Mouse (Mus musculus) heart, postnatal 36 days (tissue): Measurements from ENCODE around the gene Fblim1. TPM values are rescaled to one million over a fixed set of nuclear protein-coding genes. Genes with fewer than 3 reads are reported as not detected.
A peak's percentile ranks its signal among the peaks of the same experiment; 100 is the strongest.

Experiments used
- DNase-seq, 2 experiments: peaks; one replicate each; pipeline ENCODE4 v3.0.0; 2021 to 2022
- intact Hi-C: fragments of 180-260 bp; cut with DNase I; formaldehyde crosslinking; loops from one replicate; pipeline ENCODE4 v1.15.1; 2025
- total RNA-seq, 2 experiments: library from RNA; stranded (reverse); gene quantifications; 2 replicates each; pipeline ENCODE4 v1.2.3; 2021

The Fblim1 gene
- total RNA-seq, 2 experiments from 2014 or later = 231 to 294 TPM

DNA sequence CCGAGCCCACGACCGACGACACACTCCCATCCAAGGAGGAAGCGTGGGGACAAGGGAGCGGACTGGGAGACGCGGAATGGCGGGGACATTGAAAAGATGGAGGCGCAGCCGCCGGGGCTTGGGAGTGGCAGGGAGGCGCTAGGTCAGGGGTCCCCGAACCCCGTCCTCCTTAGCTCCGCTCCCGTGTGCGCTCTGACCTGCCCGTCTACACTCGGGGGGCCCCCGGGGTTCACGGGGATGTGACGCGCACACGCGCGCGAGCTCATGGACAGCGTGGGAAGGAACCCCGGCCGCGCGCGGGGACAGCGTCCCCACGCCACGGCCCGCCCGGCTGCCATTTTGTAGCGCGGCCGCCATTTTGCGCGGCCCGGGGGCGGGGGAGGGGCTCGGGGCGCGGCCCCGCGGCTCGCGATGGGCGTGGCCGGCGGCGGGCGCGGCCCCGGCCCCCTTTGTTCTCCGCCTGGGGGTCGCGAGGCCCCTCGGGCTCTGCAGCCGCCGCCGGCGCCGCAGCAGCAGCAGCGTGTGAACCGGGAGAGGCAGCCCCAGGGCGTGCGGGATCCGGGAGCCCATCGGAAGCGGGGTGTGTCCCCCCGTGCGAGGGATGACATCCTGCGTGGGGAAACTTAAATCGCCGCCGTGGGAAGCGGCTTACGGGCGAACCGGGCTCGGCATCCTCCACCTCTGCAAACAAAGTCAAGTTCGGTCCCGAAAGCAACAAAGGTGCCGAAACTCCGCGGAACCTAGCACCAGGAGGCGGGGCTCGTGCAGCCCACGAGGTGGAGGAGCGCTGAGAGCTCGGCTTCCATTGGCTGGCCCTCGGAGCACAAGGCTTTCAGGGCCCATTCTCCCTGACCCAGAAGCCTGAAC is 59.3 kb downstream of the Fblim1 start:
- intact Hi-C loops = loop anchor here (1.0 kb wide), 1 partner anchor 13 kb away; no protein-coding TSS in a partner anchor

DNA sequence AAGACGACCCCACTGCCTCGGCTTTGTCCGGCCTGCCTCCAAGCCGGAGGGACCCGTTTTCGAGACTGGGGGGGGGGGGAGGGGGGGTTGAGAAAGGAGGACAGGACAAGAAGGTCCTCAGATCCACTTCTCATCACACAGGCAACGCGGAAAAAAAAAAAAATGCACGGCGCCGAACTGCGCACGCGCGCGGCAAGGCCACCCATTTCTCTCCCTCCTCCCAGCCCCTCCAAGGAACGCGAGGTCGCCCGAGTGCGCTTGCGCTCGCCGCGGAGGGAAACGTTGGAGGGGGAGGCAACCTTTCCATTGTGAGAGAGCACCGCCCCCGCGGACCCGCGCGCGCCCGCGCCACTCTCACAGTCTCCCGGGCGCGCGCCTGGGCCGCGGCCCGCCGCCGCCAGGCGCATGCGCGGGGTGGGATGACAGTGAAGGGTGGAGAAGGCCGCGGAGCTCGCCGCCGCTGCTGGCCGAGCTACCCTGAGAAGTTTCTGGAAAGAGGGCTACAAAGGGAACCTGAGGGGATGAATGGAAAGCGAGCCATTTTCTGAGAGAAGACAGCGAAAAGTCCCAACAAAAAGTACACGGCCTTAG is 60.1 kb downstream of the Fblim1 start:
- peak; percentile 98 for DNase-seq
- intact Hi-C loops = loop anchor here (1.0 kb wide), 1 partner anchor 13 kb away; no protein-coding TSS in a partner anchor

More for the DNA sequence above, 59.3 kb downstream of the Fblim1 start:
- DNase-seq = peak; percentile 80 to 86

DNA sequence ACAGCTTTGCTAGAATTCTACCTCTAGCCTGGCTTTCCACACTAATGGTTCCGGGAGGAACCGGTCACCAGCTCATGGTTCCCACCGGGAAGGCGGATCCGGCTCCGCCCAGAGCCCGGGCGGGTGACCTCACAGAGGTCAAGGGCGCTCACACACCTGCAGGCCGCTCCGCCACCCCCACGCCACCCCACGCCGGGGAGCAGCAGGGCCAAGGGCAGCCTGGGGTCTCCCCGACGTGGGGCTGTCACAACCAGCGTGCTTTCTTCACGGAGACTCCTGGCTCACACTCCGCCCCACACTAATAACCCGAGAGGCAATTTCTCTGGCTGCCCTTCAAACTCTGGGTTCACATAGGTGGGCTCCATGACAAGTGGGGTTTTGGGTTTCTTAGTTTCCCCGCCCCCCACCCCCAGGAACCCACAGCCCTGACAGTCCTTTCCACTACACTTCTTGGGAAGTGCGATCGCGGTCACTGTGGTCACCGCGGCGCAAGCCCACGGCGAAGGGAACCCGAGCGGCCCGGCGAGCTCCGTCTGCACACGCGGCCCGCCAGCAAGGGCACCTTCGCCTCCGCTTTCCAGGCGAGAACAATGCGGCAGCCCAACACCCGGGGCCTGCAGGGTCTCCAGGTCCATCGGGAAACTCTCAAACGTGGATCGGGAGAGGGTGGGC is 60.7 kb downstream of the Fblim1 start:
- intact Hi-C loops = no loop called here
- peak; percentile 77 to 82 for DNase-seq

DNA sequence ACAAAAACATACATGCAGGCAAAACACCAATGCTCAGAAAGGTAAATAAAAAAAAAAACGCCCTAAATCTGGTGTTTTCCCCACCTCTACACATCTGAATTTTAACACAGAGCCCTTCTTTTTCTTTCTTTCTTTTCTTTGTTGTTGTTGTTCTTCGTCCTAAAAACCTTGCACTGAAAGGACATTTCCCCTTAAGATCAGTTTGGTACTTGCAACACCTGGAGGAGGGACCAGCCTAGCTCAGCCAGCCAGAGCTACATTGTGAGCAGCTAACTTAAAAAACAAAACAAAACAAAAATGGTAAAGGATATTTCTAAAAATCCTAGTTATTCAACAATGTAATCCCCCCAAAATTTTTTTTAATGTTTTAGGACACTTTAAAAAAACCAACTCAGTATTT is 61.4 kb downstream of the Fblim1 start:
- intact Hi-C loops = no loop called here
- DNase-seq = no peak

DNA sequence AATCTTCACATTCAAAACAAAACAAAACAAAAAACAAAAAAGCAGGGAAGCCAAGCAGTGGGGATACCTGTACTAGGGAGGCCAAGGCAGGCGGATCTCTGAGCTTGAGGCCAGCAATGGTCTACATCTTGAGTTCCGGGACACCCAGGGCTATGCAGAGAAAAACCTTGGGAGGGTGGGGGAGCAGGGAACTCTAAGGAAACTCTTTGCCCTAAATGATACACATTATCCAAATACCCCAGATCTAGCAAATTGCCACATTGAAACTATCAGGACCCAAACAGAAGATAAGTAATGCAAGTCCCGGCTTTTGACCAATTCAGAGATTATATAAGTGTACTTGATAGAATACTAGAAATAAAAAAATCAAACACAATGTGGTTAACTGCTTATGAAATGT is 62.3 kb downstream of the Fblim1 start:
- intact Hi-C loops = no loop called here

DNA sequence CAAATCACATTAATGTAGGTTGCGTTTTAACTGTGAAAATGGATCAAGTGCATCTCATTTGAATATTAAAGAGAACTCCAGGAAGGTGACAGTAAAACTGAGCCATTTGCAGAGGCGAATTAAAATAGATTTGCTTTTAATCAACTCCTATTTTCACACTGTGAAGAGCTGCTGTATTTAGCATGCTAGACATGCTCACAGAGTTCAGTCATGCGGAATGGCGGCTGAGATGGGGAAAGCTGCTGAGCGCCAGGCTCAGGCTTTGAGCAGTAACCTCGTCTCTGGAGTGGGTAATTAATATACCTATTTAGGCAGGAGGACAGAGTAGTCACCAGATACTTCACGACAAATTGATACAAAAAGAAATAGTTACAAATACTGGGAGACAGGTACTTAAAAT is 64.0 kb downstream of the Fblim1 start:
- DNase-seq = no peak
- intact Hi-C loops = no loop called here

More for the DNA sequence above, 62.3 kb downstream of the Fblim1 start:
- no peak for DNase-seq

DNA sequence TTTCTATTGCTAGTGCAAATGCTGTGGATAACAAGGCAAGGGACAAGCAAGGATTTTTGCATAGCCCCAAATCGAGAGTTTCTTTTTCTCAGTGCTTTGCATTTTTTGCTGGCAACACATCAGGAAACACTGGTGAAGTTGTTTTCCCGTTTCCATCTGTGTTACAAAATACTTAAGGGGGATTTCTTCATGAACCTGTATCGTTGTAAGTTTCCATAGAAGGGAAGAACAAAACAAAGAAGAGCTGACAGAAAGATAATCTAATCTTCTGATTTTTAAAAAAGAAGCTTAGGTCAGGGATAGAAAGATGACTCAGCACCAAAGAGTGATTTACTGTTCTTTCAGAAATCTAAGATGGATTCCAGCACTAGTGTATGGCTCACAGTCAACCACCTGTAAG is 65.1 kb downstream of the Fblim1 start:
- intact Hi-C loops = no loop called here
- no peak for DNase-seq

DNA sequence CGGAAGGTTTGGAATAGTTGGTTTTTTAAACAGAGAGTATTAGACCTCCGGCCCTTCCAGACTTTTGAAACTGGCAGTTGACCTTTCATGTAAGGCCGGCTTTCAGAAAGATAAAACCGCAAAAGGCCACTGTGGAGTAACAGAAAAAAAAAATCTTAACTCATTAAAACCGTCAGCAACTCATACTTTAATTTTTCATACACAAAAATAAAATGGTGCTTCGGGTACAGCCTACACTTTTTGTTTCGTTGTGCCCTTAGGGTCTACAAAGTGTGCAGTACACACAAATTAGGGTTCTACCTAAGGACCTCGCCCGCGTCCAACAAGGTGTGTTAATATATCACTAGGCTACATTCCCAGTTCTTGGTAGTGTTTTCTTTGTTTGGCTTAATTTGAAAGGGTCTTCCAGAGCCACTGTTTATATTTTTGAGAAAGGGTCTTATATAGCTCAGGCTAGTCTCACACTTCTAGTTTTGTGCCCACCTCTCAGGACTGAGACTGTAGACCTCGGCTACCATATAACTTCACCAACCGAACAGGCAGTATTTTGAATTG is 66.6 kb downstream of the Fblim1 start:
- no peak for DNase-seq
- intact Hi-C loops = loop anchor here (2.0 to 5.0 kb wide), 3 partner anchors 20 to 37 kb away; no protein-coding TSS in a partner anchor

DNA sequence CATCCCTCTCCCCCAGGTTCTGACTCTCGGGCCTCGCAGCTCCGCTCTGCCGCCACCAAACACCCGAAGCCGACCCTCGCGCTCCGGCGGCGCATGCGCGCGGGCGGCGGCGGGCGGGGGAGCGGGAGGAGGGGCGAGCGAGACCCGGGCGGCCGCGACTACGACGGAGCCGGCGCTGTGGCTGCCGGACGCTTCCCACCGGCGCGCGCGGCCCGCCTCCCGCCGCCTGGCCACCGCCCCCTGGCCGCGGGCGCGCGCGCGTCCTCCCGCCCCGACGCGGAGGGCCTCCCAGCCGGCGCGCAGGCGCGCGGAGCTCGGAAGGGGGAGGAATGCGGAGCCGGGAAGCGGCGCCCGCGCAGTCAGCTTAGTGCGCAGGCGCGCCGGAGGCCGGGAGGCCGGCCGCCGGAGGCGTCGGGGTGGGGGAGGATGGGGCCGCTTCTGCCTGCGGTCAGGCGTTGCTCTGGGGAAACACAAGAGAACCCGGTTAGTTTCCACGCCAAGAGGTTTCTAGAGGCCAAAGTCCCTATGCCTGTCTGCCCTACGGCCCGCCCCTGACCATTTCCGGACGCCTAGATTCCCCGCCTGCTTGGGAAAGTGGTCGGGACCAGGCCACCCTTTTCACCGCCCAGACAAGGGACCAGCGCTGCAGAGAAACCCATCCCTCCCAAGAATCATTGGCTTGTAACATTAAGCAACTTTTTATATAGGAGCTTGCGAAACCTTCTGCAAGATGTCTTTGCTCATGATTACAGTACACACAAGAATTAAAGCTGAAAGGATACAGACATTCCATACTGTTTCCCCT is 67.3 kb downstream of the Fblim1 start, which contains the start of gene Spen:
Gene Spen, minus strand, starts transcription at position 190 of the 805 bp plus-strand sequence.
- peak; percentile 91 to 94 for DNase-seq
- intact Hi-C loops = loop anchor here (2.0 to 5.0 kb wide), 3 partner anchors 20 to 36 kb away; no protein-coding TSS in a partner anchor

DNA sequence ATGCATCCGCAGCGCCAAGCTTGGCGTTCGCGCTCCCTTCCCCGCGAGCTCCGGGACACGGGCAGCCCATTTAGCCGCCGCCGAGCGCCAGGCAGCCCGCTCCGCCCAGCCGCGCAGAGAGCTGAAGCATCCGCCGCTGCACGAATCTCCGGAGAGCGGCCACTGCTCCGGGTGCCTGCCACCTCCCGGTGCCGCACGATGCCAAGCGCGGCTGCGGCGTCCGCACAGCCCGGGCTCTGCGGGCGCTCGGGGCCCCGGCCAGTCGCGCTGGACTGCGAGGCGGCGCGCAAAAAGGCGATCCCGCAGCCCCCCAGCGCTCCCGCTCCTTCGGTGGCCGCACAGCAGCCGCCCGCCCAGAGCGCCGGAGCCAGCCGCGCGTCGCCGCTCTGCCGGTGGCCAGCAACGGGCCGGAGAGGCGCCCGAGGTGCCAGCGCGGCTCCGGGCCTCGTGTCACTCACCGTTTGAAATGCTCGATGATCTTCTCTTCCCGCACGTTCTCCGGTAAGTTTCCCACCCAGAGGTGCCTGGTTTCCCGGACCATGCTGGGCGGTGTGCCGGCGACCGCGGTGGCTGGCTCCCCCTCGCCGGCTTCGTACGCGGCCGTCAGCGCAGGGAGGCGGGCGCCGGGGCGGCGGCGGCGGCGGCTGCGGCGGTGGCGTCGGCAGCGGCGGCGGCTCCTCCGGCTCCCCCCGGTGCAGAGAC is 68.0 kb downstream of the Fblim1 start:
- peak in 1 of 2 experiments; percentile 50 for DNase-seq
- intact Hi-C loops = loop anchor here (2.0 to 5.0 kb wide), 4 partner anchors 21 to 36 kb away; no protein-coding TSS in a partner anchor

DNA sequence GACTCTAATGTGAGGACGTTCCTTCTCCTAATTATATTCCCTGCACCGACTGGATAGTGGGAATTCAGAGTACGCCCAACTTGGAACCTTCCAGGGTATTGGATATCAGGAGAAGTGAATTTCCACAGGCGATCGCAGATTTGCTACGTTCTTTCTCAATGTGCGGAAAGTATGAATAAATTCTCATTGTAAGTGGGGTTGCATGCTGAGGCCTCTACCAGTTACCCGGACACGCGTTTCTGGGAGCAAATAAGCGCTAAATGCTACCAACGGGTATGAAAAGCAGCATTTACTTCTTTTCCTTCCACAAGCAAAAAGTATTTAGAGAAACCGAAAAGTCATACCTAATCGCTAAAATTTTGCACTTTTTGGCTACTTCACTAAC is 68.7 kb downstream of the Fblim1 start:
- DNase-seq = no peak
- intact Hi-C loops = loop anchor here (2.0 to 5.0 kb wide), 3 partner anchors 26 to 35 kb away; no protein-coding TSS in a partner anchor

DNA sequence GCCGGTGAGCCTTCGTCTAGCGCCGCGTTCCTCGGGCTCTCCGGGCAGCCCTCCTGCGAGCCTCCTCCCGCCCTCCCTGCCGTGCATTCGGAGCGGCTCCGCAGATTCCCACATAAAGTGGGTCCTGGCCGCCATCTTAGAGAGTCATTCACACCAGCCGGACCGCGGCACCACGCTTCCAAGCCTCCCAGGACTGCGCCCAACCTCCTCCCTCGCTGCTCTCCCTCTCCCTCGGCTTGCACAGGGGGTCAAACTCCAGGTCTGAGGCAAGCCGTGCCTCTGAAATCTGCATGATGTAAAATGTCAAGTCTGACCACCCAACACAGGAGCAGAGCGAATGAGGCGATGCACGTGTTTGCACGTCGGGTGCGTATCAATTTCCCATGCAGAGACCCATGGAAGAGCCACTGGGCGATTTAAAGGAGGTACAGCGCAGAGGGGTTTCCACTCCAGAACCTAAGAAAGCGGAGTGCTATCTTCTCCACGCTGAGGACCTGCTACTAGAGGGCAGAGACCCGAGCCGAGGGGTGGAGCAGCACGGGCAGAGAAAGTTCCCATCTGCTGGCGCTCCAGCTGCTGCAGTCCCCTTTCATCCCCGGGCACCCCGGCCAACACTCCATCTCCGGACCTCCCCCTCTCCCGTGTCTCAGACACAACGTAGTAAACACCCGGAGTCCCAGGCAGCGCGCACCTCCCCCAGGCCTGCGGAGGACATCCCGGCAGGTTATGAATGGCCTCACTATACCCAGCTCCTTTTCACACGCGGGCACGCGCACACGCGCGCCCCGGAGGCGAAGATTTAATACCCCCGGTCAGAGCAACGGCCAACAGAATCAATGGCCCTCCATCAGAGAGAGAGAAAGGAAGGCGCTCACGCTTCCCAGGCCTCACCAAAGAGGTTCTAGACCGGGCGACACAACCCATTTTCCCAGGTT is 69.3 kb downstream of the Fblim1 start:
- DNase-seq = peak; percentile 47 to 62
- intact Hi-C loops = loop anchor here (2.0 to 5.0 kb wide), 3 partner anchors 26 to 36 kb away; no protein-coding TSS in a partner anchor

DNA sequence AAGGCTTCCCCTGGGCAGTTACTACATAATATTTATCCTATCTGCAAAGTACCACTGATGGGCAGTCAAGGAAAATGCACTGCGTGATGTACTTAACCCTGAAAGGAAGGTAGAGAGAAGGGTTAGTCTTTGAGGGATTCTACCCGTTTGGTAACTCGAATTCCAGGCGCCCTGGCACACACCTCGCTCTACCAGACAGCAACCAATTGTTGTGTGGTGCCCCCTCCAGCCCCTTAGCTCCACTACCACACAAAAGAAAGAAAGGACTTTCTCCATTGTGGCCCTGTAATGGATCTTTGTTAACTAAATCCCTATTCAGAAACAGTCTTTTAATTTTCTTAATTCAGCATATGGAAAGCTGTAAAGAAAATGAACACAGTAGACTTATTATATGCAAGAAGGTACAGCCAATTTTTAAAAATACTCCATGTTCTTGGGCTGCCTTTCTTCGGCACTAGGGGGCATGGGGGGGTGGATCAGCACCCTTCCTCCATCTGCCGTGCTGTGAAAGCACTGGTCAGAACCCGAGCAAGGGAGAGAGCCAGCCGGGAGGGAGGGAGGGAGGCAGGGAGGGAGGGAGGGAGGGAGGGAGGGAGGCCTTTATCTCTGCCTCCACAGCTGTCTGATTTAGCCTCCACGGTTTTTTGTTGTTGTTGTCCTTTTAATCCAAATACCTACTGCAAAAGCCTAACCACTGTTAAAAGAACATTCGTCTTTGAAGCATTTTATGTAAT is 70.8 kb downstream of the Fblim1 start:
- peak; percentile 48 to 51 for DNase-seq
- intact Hi-C loops = loop anchor here (5.0 kb wide), 2 partner anchors 33 to 37 kb away; no protein-coding TSS in a partner anchor

DNA sequence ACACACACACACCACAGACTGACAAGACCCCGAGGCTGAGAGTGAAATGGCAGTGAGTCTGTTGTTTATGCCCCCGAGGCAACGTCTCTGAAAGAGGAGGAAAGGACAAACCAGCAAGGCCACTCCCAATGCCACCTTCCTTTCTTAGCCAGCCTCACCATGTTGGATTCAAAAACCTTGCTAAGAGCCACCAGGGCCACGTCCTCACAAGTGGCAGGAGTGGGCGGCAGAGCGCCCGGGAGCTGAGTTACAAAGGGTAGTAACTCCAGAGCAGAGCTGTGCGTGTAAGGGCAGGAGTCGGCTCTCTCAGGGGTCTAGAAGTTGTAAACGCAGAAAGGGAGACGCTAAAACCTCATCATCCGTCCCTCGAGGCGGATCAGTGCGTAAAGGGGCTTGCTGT is 74.9 kb downstream of the Fblim1 start:
- intact Hi-C loops = no loop called here

DNA sequence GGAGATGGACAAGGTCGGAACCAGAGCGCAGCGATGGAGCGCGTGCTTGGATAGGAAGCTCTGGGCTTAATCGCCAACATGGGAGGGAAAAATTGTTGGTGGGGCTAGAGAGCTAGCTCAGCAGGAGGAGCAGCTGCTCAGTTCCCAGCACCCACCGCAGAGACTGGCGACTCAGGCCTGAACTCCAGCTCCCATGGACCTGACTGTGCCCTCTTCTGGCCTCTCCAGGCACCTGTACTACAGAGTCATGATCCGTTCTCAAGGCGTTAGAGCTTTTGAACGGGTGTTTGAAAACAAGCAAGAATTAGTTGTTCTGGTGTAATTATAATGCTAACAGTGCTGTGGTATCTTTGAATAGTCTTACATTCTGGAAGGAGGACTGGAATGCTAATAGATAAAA is 77.0 kb downstream of the Fblim1 start:
- intact Hi-C loops = no loop called here
- DNase-seq = no peak

More for the DNA sequence above, 74.9 kb downstream of the Fblim1 start:
- DNase-seq = no peak

DNA sequence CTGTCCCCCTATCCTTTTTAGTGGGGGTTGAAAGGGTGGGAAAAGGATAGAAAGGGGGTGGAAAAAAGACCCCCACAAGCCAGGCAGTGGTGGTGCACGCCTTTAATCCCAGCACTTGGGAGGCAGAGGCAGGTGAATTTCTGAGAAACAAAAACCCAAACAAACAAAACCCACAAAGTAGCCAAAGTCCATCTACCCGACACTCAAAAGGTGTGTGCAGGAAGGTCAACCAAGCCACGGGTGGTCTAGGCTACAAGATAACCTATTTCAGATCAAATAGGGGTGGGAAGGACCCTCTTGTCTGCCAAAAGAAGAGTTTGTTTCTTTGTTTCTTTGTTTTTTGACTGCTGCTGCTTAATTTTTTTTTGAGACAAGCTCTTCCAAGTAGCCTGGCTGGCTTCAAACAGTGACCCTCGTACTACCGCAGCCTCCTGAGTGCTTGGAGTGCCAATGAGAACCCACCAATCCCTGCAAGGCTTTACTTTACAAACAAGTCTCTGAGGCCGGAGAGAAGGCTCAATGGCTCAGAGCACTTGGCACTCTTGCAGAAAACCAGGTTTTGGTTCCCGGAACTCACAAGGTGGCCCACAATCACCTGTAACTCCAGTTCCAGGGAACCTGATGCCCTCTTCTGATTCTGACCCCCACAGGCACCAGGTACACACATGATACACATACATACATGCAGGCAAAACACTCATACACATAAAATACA is 78.8 kb downstream of the Fblim1 start:
- no peak for DNase-seq
- intact Hi-C loops = no loop called here
